Mouse (Mus musculus): ENCODE measurements around the gene Fam234b.
A peak's percentile ranks its signal among the peaks of the same experiment; 100 is the strongest.

The Fam234b gene

DNA sequence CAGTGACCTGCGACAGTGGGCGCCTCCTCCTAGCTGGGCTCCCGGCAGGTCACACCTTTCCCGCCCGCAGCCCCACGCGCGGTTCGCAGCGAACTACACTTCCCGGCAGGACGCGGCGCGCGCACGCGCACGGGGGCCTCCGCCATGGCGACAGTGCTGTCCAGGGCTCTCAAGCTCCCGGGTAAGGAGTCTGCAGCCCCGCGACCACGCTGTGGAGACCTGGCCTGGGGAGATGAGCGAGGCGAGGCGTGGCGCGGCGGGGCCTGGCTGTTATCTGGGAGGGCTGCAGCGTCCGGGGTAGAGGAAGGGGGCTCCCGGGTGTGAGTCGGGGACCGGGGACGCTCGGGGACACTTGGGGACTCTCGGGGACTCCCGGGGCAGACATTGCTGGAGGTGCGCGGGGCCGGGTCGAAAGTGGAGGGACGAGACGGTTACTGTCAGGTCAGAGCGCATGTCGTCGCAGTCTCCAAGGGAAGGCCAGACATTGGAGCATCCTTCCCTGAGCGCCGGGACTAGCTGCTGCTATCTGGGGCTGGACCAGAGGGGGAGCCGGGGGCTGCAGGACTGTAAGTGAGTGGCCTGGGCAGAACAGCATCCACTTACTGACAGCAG lies at the start of gene Fam234b, which contains the start of gene Hebp1:
TSS of gene Fam234b (plus strand) at position 57 of the 612 bp plus-strand sequence.
TSS of gene Hebp1 (minus strand) at position 102 of the 612 bp plus-strand sequence.
- DNase-seq (ENCODE audit: low spot score), result peak; percentile 78

- no peak for DNase-seq (ENCODE audit: low spot score)
Observed at GRCm38 (mm10) chr6:135148506-135148905, 49.3 kb upstream of the Fam234b start.

- DNase-seq (ENCODE audit: low spot score), result no peak
Observed at GRCm38 (mm10) chr6:135149175-135149574, 48.6 kb upstream of the Fam234b start.

- no peak for DNase-seq (ENCODE audit: low spot score)
Observed at GRCm38 (mm10) chr6:135149722-135150121, 48.1 kb upstream of the Fam234b start.

- DNase-seq (ENCODE audit: low spot score), result no peak
Observed at GRCm38 (mm10) chr6:135150311-135150710, 47.5 kb upstream of the Fam234b start.

DNA sequence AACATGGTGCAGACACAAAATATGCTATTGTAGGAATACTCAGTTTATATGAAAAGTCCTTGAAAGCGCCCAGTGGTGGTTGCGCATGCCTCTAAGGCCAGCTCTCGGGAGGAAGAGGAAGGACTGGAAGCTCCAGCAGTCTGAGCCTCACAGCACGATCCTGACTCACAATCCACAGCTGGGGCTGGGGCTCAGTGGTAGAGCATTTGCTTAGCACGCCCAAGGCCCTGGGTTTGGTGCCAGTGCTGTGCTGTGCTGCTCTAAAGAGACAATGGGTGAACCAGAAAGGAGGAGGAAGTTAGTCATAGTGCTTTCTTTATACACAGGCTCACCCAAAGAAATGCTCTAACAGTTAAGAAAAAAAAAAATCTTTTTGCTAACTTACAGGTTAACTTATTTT lies 44.1 kb upstream of the Fam234b start:
- DNase-seq (ENCODE audit: low spot score), result no peak

- no peak for DNase-seq (ENCODE audit: low spot score)
Observed at GRCm38 (mm10) chr6:135156597-135156996, 41.2 kb upstream of the Fam234b start.

- no peak for DNase-seq (ENCODE audit: low spot score)
Observed at GRCm38 (mm10) chr6:135157496-135157895, 40.3 kb upstream of the Fam234b start.

DNA sequence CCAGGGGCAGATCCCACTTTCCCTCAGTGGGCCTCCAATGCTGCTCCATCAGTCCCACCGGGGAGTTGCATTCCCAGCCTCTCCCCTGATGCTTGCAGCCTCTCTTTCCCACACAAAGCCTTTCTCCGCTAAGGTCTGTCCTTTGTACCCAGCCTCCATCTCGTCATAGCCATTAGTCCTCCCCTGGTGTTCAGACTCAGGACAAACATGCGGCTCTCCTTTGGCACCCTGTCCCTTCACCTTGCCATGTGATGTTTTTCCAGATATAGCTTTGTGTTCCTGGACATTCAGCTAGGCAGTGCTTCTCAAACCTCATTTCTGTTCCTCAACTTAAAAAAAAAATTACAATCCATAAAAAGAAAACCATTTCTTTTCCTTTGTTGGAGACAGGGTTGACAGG lies 39.3 kb upstream of the Fam234b start:
- no peak for DNase-seq (ENCODE audit: low spot score)

DNA sequence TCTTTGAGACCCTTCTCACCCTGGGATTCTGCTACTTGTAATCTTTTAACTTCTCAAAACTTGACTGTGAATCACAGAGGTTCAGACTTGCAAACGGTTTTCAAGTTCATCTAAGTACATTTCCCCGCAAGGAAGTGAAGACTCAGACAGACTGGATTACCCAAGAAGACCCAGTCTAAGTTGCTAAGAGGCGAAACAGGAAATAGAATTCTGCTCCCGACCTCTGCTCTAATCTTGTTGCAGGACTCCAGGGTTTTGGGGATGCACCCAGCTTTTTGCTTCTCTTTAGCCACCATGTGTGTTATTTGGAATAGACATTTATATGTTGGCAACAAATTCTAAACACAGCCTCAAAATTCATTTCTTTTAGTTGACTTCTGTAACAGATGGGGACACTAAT lies 36.4 kb upstream of the Fam234b start:
- DNase-seq (ENCODE audit: low spot score), result no peak

DNA sequence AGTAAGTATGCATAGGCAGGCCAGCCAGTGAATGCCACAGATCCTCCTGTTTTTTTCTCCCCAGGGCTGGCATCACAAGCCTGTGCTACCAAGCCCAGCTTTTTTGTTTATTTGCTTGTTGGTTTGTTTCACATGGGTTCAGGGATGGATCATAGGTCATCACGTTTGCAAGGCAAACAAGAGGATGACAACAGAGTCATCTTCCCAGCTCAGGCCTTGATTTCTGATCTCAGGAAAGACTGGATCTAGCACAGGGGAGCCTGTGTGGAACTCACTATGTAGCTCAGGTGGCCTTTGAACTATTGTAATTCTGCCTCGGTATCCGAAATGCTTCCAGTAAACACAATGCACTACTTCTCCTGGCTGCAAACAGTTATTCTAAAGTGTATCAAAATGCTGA lies 35.5 kb upstream of the Fam234b start:
- no peak for DNase-seq (ENCODE audit: low spot score)

- no peak for DNase-seq (ENCODE audit: low spot score)
Observed at GRCm38 (mm10) chr6:135162861-135163260, 34.9 kb upstream of the Fam234b start.

DNA sequence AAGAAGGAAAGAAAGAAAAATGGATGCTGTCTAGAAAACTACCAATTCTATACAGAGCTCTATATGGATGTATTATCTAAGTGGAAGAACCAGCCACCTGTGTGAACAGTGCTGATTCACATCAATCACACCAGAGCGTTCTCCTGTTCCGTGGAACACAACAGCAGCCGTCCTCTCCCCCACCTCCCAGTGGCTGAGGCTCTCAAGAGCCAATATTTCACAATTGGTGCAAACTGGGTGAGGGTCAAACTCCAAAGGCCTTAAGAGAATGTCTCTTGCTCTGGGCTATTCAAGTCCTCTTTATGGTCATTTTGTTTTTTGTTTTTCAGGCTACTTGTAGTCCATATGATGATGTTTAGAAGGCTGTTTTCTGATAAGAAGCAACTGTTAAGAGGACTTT lies 32.6 kb upstream of the Fam234b start:
- no peak for DNase-seq (ENCODE audit: low spot score)

DNA sequence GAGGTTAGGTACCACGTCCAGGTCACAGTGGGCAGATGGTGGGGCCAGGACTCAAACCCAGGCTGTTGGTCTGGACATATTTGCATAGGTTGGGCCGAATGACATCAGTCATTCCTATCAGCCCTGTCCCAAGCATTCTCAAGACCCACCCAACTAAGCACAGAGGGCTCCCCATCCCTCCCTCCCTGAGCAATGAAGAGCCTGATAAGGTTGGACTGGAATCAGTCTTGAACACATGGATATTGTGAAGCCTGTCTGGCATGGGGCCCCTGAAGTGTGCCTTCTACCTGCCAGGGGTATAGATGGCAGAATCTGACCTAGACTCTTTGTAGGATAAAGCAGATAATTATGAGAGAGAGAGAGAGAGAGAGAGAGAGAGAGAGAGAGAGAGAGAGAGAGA lies 32.1 kb upstream of the Fam234b start:
- no peak for DNase-seq (ENCODE audit: low spot score)

DNA sequence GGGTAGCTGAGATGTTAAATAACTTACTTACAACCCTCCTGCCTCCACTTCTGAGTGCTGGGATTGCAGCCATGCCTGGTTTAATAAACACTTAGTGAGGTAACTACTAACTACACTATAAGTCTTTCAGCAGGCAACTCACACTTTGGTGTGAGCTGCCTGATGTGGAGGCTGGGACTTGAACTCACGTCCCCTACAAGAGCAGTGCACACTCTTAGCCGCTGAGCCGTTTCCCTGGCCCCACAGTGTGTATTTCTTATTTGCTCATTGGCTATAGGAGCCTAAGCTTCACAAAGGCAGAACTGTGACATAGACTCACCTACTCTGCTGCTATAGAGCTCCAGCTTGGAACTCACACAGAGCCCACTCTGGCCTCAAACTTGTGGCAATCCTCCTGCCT lies 31.5 kb upstream of the Fam234b start:
- no peak for DNase-seq (ENCODE audit: low spot score)

- no peak for DNase-seq (ENCODE audit: low spot score)
Observed at GRCm38 (mm10) chr6:135166712-135167111, 31.1 kb upstream of the Fam234b start.

- peak; percentile 74 for DNase-seq (ENCODE audit: low spot score)
Observed at GRCm38 (mm10) chr6:135167380-135168311, 30.1 kb upstream of the Fam234b start.

DNA sequence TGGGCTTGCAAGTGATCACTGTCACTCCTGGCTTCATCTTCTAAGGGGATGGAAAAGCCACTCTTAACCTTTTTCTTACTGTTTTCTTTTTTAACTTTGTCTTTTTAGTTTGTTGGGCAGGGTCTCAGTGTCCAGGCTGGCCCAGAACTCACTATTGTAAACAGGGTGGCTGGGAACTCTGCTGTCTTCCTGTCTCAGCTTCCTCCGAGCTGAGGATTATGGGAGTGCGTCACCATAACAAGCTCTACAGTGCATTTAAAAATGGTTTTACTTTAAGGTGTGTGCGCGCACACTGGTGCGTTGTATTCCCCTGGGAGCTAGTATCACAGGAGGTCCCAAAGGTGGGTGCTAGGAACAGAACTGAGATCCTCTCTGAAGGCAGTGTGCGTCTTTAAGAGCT lies 29.3 kb upstream of the Fam234b start:
- DNase-seq (ENCODE audit: low spot score), result no peak

GRCm38 (mm10) chr6:135169246-135169645 lies 28.5 kb upstream of the Fam234b start:
- no peak for DNase-seq (ENCODE audit: low spot score)

DNA sequence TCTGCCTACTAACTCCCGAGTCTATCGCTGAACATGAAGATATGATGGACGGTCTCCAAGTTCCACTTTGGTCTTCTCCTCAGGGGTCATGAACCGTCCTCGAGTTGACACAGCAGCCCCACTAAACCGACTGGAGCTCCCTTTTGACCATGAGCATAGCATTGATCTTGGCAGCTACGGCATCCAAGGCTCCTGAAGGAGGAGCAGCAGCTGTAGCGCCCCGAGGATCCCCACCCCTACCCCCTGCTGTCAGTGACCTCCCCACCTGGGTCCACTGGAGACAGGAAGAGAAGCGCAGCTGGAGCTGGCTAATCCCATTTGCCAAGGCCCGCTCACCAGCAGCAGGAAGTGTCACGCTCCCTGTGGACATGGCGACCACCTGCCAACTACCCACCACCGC lies 26.0 kb upstream of the Fam234b start:
- no peak for DNase-seq (ENCODE audit: low spot score)

DNA sequence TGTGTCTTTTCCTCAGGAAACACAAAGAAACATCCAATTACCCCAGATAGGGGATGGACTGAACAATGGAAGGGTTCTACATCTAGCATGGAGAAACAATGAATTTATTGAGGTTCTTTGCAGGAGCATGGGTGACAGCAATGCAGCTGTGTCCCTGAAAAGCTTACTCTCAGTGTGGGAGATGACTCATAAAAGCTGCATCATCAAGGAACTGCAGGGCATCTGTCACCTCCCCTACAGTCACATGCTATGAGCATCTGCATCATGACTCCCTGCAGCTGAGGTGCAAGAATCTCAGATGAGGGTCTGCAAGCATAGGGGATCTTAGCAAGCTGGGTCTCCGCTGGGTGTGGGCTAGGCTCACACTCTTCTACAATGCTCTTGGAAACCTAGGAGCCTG lies 22.8 kb upstream of the Fam234b start:
- peak; percentile 44 for DNase-seq (ENCODE audit: low spot score)

DNA sequence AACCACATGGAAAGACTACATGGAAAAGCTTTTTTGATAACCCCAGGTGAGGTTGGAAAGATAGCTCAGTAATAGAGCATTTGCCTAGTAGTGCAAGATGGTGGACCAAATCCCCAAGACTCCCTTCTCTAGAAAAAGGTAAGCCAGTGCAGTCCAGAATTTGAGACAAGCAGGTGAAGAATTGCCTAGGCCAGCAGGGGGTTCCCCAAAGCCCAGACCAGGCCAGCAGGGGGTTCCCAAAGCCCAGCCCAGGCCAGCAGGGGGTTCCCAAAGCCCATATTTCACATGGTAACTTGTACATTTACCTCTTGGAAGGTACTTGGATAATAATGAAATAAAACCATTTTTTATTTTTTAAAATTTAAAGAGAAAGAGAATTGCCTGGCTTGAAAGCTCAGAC lies 20.5 kb upstream of the Fam234b start:
- no peak for DNase-seq (ENCODE audit: low spot score)

- DNase-seq (ENCODE audit: low spot score), result no peak
Observed at GRCm38 (mm10) chr6:135178599-135178998, 19.2 kb upstream of the Fam234b start.
